Mouse (Mus musculus): ENCODE results near the gene Tns3. TPM values are rescaled to one million over a fixed set of nuclear protein-coding genes. Genes with fewer than 3 reads are reported as not detected.

The Tns3 gene
- polyA plus RNA-seq, 1 experiment from 2014 or later = 10.5 TPM

- Histone ChIP-seq H3K36me3 (ENCODE audit: control insufficient read depth, insufficient read depth) (peaks cover 47% of the 10 kb centered on the region), H3K9ac (ENCODE audit: low read depth, low read length) (no peak overlapping the region), H3K9me3 (ENCODE audit: control insufficient read depth) (no peaks in the 10 kb centered on the region), H3K4me2 (replicated peaks; ENCODE audit: low read depth) (no peak overlapping the region), H3K4me1 (replicated peaks; ENCODE audit: control insufficient read depth, insufficient read depth, low read length) (0 out of 2 replicates have a peak, but pooled peaks cover 2% of the 10 kb centered on the region), H3K27me3 (replicated peaks; ENCODE audit: control insufficient read depth, insufficient read depth, low read length) (no peaks in the 10 kb centered on the region), H3K4me3 (ENCODE audit: low read depth, low read length) (no peak overlapping the region), H3K27ac (ENCODE audit: low read depth, low read length) (no peak overlapping the region)
- TF ChIP-seq CTCF (IDR thresholded peaks at IDR 0.05; ENCODE audit: low read depth) = no peak
- ATAC-seq = no peak
- WGBS = 41% methylated on average over 3 of the region's 3 CpGs
Observed at GRCm38 (mm10) chr11:8482721-8483120, 181.6 kb downstream of the Tns3 start.

GRCm38 (mm10) chr11:8481962-8482361, 182.4 kb downstream of the Tns3 start:
- Histone ChIP-seq H3K9me3 (ENCODE audit: control insufficient read depth) (no peaks in the 10 kb centered on the region), H3K27me3 (replicated peaks; ENCODE audit: control insufficient read depth, insufficient read depth, low read length) (no peaks in the 10 kb centered on the region), H3K4me1 (replicated peaks; ENCODE audit: control insufficient read depth, insufficient read depth, low read length) (0 out of 2 replicates have a peak, but pooled peaks cover 2% of the 10 kb centered on the region), H3K4me2 (replicated peaks; ENCODE audit: low read depth) (no peak overlapping the region), H3K27ac (ENCODE audit: low read depth, low read length) (no peak overlapping the region), H3K4me3 (ENCODE audit: low read depth, low read length) (no peak overlapping the region), H3K36me3 (ENCODE audit: control insufficient read depth, insufficient read depth) (peaks cover 47% of the 10 kb centered on the region), H3K9ac (ENCODE audit: low read depth, low read length) (no peak overlapping the region)
- no peak for ATAC-seq
- 40% methylated on average over 5 of the region's 5 CpGs for whole genome bisulfite sequencing
- TF ChIP-seq CTCF (IDR thresholded peaks at IDR 0.05; ENCODE audit: low read depth) = no peak

DNA sequence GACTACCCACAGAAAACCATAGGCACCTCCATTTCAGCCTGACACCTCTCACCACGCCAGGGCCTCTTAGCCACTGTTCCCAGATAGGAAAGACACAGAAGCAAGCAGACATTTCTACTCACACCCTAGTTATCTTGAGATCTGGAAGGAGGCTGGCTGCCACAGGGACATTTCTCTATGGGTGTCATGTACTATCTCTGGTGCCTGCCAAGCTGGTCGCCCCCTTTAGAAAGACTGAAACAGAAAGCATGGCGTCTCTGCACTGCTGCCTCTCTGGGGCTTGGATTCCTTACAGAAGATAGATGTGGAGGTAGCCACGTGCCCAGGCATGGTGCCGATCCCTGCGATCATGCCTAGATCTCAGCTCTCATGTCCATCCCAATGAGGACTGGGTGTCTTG, 182.8 kb downstream of the Tns3 start:
- no peak overlapping the region for H3K9ac ChIP-seq (ENCODE audit: low read depth, low read length)
- H3K27me3 ChIP-seq (replicated peaks; ENCODE audit: control insufficient read depth, insufficient read depth, low read length) = no peaks in the 10 kb centered on the region
- TF ChIP-seq CTCF (IDR thresholded peaks at IDR 0.05; ENCODE audit: low read depth) = no peak
- no peak overlapping the region for H3K4me2 ChIP-seq (replicated peaks; ENCODE audit: low read depth)
- peaks cover 46% of the 10 kb centered on the region for H3K36me3 ChIP-seq (ENCODE audit: control insufficient read depth, insufficient read depth)
- H3K9me3 ChIP-seq (ENCODE audit: control insufficient read depth) = no peaks in the 10 kb centered on the region
- no peak overlapping the region for H3K27ac ChIP-seq (ENCODE audit: low read depth, low read length)
- no peak overlapping the region for H3K4me3 ChIP-seq (ENCODE audit: low read depth, low read length)
- 0 out of 2 replicates have a peak, but pooled peaks cover 2% of the 10 kb centered on the region for H3K4me1 ChIP-seq (replicated peaks; ENCODE audit: control insufficient read depth, insufficient read depth, low read length)
- 76% methylated on average over 6 of the region's 6 CpGs for WGBS
- ATAC-seq = no peak

GRCm38 (mm10) chr11:8479858-8480257, 184.5 kb downstream of the Tns3 start:
- no peak for TF ChIP-seq CTCF (IDR thresholded peaks at IDR 0.05; ENCODE audit: low read depth)
- Histone ChIP-seq H3K4me3 (ENCODE audit: low read depth, low read length) (no peak overlapping the region), H3K4me1 (replicated peaks; ENCODE audit: control insufficient read depth, insufficient read depth, low read length) (0 out of 2 replicates have a peak, but pooled peaks cover 2% of the 10 kb centered on the region), H3K4me2 (replicated peaks; ENCODE audit: low read depth) (no peak overlapping the region), H3K36me3 (ENCODE audit: control insufficient read depth, insufficient read depth) (peaks cover 38% of the 10 kb centered on the region), H3K9me3 (ENCODE audit: control insufficient read depth) (no peaks in the 10 kb centered on the region), H3K27ac (ENCODE audit: low read depth, low read length) (no peak overlapping the region), H3K27me3 (replicated peaks; ENCODE audit: control insufficient read depth, insufficient read depth, low read length) (no peaks in the 10 kb centered on the region), H3K9ac (ENCODE audit: low read depth, low read length) (no peak overlapping the region)
- 87% methylated on average over 2 of the region's 2 CpGs for WGBS
- no peak for ATAC-seq

DNA sequence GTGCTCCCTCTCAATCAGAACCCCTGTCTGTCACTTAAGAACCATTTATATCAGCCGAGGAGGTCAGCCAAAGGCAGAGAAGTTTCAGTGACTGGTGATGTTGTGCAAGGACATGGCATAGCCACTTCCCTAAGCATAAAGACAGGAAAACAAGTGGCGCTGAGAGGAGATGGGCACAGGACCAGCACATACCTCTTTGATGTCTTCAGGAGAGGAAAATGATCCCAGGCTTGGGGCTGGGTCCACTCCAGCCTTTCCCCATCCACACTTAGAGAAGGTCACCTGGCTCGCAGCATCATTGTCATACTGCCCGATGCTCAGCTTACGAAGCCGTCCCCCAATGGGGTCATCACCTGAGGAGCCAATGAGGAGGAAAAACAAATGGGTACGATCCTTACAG, 185.0 kb downstream of the Tns3 start:
- peaks cover 37% of the 10 kb centered on the region for H3K36me3 ChIP-seq (ENCODE audit: control insufficient read depth, insufficient read depth)
- no peak overlapping the region for H3K27ac ChIP-seq (ENCODE audit: low read depth, low read length)
- ATAC-seq = no peak
- H3K4me2 ChIP-seq (replicated peaks; ENCODE audit: low read depth) = no peak overlapping the region
- no peaks in the 10 kb centered on the region for H3K4me1 ChIP-seq (replicated peaks; ENCODE audit: control insufficient read depth, insufficient read depth, low read length)
- no peak overlapping the region for H3K4me3 ChIP-seq (ENCODE audit: low read depth, low read length)
- 94% methylated on average over 7 of the region's 7 CpGs for WGBS
- H3K9me3 ChIP-seq (ENCODE audit: control insufficient read depth) = no peaks in the 10 kb centered on the region
- H3K9ac ChIP-seq (ENCODE audit: low read depth, low read length) = no peak overlapping the region
- no peaks in the 10 kb centered on the region for H3K27me3 ChIP-seq (replicated peaks; ENCODE audit: control insufficient read depth, insufficient read depth, low read length)
- no peak for TF ChIP-seq CTCF (IDR thresholded peaks at IDR 0.05; ENCODE audit: low read depth)

DNA sequence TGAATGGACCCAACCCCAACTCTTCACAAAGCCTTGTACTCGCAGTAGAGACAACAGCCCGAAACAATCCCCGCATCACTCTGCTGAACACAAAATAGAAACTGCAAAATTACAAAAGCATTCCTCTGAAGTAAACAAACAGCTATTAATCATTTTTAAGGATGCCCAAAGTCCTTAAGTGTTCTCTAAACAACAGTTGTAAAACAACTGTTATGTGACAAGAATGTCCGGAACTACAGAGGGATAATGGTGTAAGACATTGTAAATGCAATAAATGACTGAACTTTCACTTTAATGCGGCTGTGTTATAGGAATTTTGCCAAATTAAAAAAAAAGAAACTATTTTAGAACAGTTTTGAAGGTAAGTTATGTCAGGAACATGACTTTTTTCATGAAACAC, 190.7 kb downstream of the Tns3 start:
- no peak for ATAC-seq
- Histone ChIP-seq H3K36me3 (ENCODE audit: control insufficient read depth, insufficient read depth) (peaks cover 32% of the 10 kb centered on the region), H3K27ac (ENCODE audit: low read depth, low read length) (no peak overlapping the region), H3K4me3 (ENCODE audit: low read depth, low read length) (no peak overlapping the region), H3K27me3 (replicated peaks; ENCODE audit: control insufficient read depth, insufficient read depth, low read length) (no peaks in the 10 kb centered on the region), H3K9ac (ENCODE audit: low read depth, low read length) (no peak overlapping the region), H3K4me2 (replicated peaks; ENCODE audit: low read depth) (no peak overlapping the region), H3K4me1 (replicated peaks; ENCODE audit: control insufficient read depth, insufficient read depth, low read length) (peaks cover 13% of the 10 kb centered on the region), H3K9me3 (ENCODE audit: control insufficient read depth) (no peaks in the 10 kb centered on the region)
- no peak for TF ChIP-seq CTCF (IDR thresholded peaks at IDR 0.05; ENCODE audit: low read depth)
- WGBS = 61% methylated on average over 5 of the region's 5 CpGs

- peaks cover 13% of the 10 kb centered on the region for H3K4me1 ChIP-seq (replicated peaks; ENCODE audit: control insufficient read depth, insufficient read depth, low read length)
Observed at GRCm38 (mm10) chr11:8472439-8472838, 191.9 kb downstream of the Tns3 start.

More at GRCm38 (mm10) chr11:8472439-8472838, 191.9 kb downstream of the Tns3 start:
- no peak overlapping the region for H3K4me3 ChIP-seq (ENCODE audit: low read depth, low read length)
- 23% methylated on average over 12 of the region's 12 CpGs for WGBS
- peak; percentile 23; the same call in 1 of the 2 replicates for ATAC-seq
- H3K27me3 ChIP-seq (replicated peaks; ENCODE audit: control insufficient read depth, insufficient read depth, low read length) = no peaks in the 10 kb centered on the region
- no peak overlapping the region for H3K9ac ChIP-seq (ENCODE audit: low read depth, low read length)
- H3K27ac ChIP-seq (ENCODE audit: low read depth, low read length) = no peak overlapping the region
- H3K9me3 ChIP-seq (ENCODE audit: control insufficient read depth) = no peaks in the 10 kb centered on the region
- H3K36me3 ChIP-seq (ENCODE audit: control insufficient read depth, insufficient read depth) = peaks cover 27% of the 10 kb centered on the region
- H3K4me2 ChIP-seq (replicated peaks; ENCODE audit: low read depth) = no peak overlapping the region
- TF ChIP-seq CTCF (IDR thresholded peaks at IDR 0.05; ENCODE audit: low read depth) = no peak

Measured in intestine, postnatal 0 days (tissue).